Mouse (Mus musculus): Measurements from ENCODE around the gene Rela.

DNA sequence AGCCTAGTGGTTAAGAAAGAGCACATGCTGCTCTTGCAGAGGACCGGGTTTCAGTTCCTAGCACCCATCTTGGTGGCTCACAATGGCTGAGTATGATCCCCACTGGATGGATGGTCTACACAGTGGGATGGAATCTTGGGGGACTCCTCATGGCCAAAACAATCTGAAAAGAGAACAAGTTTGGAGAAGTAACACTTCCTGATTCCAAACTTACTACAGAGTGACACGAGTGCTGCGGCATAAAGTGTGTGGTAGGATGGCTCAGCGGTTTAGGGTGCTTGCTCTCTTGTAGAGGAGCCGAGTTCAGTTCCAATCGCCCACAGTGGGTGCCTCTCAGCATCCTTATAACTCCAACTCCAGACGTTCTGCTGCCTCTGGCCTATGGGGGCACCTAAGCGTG is 12.0 kb upstream of the Rela start:
- TF ChIP-seq CTCF (conservative IDR thresholded peaks at IDR 0.05; ENCODE audit: low read length) (no peak), NANOG (IDR thresholded peaks at IDR 0.05; ENCODE audit: borderline replicate concordance, low read length) (no peak), POU5F1 (IDR thresholded peaks at IDR 0.05; ENCODE audit: borderline replicate concordance, low read length) (no peak)

Data from E14TG2a.4 (cell line).